Mouse (Mus musculus): ENCODE data around the gene Tekt3.

Tekt3 gene

DNA sequence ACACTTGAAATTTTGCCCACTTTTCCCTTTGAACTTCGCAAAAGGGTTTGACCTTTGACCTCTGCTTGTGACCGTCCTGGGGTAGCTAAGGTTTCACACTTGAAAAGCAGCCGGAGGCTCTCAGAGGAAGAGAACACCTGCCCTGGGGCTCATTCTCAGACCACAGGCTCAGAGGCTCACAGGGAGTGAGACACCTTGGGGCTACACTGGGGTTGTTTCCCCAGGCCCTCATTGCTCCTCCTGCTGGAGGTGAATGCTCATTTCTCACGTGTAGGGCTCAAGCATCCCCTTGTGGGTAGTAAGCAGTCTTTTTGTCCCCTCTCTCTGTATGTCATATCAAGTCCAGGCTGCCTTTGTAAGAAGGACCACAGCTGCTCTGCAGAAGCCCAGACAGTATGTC is 62.9 kb downstream of the Tekt3 start:
- DNase-seq (ENCODE audit: low spot score in 2 of 2): no peak

DNA sequence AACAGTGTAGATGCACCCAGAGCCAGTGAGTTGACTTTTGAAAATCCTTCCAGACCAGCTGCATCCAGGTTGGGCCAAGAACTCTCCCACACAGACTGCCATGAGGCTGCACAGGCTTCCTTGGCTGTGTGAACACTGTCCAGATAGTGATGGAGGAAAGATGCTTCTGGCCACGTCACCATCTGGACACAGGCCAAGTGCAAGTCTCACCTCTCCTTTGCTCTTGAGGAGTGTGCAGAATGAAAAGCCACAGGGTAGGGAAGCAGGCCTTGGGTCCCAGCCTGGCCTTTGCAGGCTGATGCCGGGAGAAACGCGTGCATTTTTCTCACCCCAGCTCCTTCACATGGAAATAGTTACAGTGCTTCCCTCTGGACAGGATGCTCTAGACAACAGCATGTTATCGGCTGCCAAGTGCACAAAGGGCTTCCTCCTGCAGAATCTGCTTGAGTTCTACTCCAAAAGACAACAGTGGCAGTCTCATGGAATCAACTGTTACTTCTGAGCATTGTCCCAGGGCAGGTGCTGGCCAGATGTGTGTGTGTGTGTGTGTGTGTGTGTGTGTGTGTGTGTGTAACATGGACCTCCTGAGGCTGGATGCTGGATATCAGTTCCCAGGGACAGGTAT is 64.5 kb downstream of the Tekt3 start:
- peak in 1 of 2 experiments; percentile 75 for DNase-seq (ENCODE audit: low spot score in 2 of 2)

DNA sequence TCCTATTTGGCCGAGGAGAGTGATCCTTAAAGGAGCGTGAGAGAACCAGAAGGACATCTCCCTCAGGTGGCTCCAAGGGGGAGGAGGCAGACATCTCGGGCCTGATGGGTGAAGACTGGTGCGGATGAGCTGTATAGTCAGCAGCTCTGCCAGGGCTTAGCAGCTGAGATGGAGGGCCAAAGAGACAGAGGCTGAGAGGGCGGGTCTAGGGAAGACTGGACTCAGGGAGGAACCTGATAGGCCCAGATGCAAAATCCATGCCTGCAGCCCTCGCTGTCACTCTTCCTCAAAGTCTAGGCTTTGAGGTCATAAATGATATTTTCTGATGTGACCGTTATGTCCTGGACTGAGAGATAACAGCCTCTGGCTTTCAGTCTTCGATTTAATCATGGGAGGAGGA is 65.5 kb downstream of the Tekt3 start:
- DNase-seq (ENCODE audit: low spot score in 2 of 2): no peak

DNA sequence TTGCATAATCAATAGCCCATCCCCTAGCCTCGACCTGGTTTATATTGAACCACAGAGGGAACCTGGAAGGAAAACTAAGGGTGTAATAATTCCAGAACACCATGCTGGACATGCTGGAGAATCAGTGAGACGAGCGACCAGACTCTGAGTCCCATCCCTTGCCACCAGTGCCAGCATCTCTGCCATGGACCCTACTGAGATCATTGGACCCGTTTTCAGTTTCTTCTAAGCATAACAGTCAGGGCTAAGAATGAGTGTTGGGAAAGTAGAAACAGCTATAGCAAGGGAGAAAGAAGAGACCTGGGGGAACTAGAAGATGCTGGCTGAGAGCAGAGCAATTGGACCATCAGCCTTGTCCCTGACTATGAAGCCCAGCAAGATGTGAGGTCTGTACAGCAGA is 66.1 kb downstream of the Tekt3 start:
- DNase-seq (ENCODE audit: low spot score in 2 of 2): no peak

DNA sequence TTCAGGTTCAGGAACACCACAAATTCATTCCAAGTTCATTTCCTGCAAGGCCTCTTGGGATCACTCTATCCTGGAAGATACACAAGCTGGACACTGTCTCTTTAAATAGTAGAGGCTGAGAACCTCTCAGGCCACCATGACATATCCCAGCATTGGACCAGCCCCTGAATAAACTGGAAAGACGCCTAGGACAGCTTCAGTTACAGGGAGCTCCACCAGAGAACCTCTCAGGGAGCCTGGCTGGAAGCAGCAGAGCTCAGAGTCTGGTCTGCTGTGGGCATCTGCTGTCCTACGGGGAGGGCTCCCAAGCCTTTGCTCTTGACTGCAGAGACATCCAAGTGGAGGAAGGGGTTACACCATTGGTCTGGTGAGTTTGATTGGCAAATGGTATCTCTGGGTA is 67.3 kb downstream of the Tekt3 start, which contains the start of gene Pmp22:
Pmp22 (plus strand) TSS at position 199 of the 400 bp plus-strand sequence.
- no peak for DNase-seq (ENCODE audit: low spot score in 2 of 2)

DNA sequence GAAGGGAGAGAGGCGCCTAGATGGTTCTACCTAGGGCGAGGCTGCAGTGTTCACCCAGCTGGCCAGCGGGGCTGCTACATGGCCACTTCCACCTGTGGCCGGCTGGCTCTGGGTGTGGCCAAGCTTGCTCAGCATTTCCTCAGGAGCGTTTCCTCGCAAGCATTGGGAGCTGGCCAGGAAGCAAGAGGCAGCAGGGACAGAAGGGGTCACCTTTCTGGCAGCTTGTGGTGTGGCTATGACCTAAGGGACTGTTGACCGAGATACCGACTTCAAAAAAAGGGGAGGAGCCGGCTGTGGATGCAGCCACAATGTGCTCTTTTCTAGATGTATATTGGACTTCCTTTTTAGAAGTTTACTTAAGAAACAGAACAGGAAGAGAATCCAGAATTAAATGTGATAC is 67.9 kb downstream of the Tekt3 start:
- DNase-seq (ENCODE audit: low spot score in 2 of 2): no peak

DNA sequence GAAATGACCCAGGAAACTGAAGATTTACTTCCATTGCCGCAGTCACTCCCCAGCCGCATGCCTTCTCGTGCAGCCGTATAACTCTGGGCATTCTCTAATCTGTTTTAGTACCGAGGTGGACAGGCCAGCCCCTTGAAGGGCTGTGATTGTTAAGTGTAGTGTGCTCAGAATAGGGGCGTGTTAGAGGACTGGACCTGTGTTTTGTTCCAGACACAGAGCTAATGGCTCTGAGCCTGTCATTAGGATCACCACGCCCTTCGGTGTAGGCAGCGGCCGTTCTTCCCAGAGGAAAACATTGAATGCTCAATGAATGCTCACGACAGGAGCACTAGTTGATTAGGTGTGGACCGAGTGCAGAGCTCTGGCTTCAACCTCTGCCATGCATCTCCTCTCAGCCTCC is 68.4 kb downstream of the Tekt3 start:
- DNase-seq (ENCODE audit: low spot score in 2 of 2): no peak

DNA sequence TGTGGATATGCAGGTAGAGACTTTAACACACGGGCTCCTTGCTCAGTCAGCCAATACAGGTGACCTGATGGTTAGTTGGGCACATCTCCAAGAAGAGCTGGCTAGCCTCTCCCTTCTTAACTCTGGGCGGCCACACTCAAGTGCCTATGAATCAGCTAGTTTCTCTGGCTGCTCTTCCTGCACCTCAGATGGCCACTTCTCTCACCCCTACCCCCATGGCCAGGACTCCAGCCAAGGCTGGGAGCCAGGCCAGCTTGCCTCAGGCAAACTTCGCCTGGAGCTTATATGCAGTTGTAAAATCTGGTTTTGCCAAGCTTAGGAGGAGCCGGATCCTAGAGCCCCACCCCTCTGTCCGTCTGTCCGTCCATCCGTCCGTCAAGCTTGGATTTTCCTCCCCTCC is 69.0 kb downstream of the Tekt3 start:
- DNase-seq (ENCODE audit: low spot score in 2 of 2): peak; percentile 74 to 78

DNA sequence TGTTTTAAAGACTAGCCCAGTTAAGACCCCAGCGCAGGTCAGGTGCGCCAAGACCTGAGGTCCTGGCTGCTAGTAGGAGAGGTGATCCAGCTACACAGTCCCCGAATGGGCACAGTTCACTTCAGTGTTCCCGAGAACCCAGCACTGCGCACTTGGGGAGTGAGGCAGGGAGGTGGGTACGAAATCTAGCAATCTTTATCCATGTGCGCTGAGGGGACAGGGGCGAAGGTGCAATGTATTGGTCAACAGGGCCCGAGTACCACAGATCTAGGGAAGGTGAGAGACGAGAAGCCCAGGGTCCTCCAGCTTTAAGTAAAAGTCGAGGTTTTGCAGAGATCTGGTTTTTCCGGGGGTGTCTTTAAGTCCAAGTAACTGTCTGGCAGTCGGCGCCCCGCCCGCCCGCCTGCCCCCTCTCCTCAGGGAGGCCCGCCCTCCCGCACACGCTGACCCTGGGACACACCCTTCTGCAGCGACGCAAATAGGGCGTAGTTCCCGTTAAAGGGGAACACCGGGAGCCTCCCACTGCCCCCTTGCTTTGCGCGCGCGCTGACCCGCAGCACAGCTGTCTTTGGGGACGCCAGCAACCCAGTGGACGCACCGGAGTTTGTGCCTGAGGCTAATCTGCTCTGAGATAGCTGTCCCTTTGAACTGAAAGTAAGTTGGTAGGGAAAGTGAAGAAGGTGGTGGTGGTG is 69.7 kb downstream of the Tekt3 start:
- DNase-seq (ENCODE audit: low spot score in 2 of 2): peak; percentile 70 to 79

DNA sequence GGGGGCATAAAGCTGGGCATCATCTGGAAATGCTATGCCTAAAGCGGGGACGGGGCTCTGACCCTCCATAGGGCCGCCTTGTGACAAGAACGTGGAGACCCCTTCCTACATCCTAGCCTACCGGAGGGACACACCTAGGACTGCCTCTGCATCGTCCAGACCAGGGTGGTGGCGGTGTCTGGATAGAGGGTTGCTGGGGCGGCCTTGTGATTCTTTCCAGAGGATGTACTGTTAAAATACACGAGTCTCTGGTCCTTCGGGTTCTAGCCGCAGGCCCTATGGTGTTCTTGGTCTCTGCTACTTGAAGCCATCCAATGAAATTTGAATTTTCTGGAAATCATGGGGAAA is 70.2 kb downstream of the Tekt3 start:
- DNase-seq (ENCODE audit: low spot score in 2 of 2): no peak

DNA sequence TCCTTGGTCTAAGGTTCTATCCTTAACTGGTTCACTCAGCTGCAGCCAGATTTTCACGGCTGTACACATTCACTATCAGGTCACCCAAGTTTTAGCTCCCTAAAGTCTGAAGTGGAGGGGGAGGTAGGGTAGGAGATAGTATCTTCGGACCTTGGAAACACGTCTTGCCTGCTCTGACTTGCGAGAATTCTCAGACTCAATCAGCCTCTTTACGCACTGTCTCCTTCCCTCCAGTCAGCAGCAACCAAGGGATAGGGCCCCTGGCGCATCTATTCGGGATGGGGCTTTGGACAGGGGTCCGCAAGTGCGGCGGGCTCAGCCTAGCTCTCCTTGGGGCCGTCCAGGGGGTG is 70.7 kb downstream of the Tekt3 start:
- no peak for DNase-seq (ENCODE audit: low spot score in 2 of 2)

DNA sequence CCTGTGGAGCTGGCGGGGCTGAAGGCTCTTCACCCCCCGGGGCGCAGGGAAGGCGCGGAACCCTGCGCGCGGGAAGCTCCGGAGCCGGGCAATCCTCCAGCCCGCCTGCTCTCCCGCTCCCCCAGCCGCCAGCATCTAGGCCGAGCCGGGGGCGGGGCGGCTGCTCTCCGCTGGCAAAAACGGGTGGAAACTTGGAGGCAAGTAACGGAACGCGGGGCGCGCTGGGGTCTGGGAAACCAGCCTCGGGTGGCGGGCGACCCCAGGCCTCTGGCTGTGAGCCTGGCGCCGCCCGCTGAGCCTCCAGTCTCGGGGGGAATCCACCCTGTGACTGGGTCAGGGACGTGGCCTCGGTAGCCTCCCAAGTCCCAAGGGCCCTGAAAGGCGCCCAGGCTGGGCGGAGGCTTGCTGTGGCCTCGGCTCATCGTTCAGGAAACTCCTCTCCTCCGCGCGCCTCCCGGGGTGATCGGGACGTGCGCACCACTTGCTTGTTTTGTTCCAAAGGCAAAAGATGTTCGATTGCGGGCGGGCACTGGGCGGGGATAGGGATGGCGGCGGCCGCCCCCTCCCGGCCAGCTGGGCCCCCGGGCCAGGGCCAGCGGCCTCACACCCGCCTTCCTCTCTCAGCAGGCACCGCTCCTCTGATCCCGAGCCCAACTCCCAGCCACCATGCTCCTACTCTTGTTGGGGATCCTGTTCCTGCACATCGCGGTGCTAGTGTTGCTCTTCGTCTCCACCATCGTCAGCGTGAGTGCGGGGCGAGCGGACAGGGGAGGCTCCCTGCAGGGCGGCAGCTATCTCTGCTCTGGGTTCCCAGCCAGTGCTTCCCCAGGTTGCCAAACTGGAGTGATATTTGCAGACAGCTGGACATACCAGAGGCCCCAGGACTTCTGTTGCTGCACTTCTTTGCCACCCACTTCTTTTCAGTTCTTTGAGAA is 71.3 kb downstream of the Tekt3 start:
- DNase-seq (ENCODE audit: low spot score in 2 of 2): peak; percentile 83 to 84

DNA sequence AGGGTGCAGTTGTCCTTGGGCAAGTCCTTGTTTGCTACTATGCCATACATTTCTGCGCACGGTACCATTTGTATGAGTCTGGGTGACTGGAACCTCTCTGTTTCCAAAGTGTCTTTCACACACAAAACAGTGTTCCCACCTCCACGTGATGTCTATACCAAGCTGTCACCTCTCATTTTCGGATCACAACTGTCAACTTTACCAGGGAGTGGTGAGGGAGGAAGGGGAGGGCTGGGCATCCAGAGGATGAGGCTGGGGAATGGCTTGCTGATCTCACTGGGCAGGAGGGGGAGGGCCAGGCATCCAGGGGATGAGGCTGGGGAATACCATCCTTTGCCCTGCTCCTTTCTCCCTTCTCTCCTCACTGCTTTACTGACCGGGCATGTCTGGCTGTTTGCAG is 72.6 kb downstream of the Tekt3 start:
- no peak for DNase-seq (ENCODE audit: low spot score in 2 of 2)

DNA sequence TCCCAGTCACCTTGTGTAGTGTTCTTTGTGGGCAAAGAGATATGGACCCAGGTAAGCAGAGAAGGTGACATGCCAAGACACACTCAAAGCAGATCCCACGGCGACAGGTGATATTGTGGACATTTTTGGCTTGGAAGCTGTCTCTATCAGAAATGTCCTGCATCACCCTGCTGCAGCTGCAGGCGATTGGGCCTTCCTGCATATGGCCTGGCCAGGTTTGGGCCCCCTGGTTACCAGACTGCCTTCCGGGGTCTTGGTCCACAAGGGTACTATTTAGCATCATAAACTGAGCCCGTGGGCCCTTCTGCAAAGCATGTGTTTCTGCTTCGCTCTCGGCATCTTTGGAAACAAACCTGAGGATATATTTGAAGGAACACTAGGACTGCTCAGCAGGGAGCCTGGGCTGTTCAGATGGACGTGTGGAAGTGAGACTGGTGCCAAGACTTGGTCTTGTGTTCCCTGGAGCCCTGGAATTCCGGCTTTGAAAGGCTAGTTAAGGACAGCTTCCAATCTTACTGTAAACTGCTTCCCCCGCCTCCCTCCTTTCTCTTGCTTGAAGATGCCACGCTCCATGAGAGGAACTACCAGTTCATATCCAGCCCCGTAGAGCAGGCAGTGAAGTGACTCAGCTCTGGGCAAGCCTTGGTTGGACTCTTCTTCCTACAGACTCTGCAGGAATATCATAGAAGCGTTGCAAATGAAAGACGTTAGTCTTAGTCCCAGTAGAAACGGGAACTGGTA is 73.5 kb downstream of the Tekt3 start:
- no peak for DNase-seq (ENCODE audit: low spot score in 2 of 2)

DNA sequence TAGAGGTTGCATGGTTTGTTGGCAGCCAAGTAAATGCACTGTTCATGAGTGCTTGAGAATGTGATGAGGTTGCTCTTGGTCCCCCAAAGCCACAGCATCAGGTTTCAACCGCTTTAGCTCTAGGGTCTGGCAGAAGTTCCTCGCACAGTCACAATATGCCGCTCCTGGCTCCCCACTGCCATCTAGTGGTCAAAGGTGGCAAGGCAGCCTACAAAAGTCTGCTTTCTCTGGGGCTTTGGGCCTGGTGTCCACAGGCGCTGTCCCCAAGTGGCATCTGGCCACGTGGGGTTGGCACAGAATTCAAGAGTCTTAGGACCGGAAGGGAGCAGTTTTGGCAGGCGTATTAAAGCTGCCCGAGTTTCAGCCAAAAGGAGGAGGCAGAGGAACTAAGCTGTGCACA is 74.2 kb downstream of the Tekt3 start:
- DNase-seq (ENCODE audit: low spot score in 2 of 2): peak; percentile 85 to 95

DNA sequence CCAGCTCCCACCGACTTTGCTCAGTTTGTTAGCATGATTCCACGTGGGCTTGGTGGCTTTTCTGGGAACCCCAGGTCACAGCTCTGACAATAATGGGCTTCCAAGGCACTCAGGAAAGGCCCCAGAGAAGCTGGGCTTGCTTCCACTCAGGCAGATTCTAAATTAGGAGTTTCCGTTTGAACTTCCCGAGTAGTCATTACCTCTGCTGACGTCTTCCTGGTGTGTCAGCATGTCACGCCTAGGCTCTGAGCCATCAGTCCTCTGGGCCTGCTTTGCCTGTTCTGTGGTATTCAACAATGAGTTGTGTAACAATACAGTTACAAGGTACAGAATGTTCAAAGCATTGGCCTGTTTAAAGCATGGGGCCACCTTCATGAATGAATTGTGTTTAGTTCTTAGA is 74.8 kb downstream of the Tekt3 start:
- DNase-seq (ENCODE audit: low spot score in 2 of 2): no peak

DNA sequence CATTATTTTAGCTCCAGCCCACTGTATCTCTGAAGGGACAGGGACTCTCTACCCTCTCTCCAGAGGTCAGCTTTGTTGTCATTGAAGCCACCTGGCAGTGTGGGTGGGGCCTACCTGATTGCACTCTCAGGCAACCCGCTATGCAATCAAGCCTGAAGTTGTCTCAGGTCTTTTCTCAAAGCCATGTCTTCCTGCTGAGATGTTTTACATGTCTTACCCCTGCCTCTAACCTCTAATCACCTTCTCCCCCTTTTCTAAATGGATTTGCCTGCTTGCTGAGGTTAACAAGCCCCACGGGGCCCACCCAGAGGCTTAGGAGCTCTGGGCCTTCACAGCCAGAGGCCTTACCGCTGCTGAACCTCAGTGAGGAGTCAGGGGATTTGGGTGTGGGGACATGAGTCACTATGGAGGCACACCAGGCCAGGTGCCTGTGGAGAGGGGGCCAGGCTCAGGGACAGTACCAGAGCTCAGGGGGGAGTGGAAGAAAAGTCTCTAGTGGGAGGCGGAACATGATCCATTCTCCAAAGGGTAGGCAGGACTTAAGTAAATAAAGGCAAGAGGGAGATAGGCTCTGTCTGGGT is 75.5 kb downstream of the Tekt3 start:
- DNase-seq (ENCODE audit: low spot score in 2 of 2): no peak

DNA sequence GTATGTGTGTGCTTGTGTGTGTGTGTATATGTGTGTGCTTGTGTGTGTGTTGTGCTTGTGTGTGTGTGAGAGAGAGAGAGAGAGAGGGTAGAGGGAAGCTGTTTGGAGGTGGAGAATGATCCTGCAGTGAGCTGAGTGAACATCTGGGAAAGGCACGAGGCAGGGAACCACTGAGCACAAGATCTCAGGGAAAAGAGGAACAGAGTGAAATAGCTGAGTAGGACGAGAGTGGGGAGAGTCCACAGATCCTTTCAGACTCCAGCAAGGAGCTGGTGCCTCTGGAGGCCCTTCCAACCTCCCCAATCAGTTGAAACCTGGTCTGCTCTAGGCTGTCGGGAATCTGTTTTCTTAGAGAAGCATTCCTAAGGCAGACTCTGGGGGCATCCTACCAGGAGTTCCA is 77.3 kb downstream of the Tekt3 start:
- DNase-seq (ENCODE audit: low spot score in 2 of 2): no peak

DNA sequence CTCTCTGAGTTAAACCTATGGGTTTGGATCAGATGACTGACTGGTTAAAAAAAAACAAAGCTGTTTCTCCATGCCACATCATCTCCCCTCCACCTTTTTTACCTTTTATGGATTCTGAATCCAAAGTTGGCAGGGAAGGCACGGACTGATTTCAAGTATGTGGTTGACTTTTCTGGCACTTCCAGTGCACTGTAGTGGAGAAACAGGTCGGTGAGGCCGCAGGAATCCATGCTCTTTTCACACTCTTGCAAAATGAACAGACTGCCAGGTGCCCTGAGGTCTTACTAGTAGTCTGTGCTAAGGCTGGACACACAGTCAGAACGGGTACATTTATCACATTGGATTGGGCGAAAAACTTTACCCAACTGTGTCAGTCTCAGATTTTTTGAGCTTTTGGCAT is 80.9 kb downstream of the Tekt3 start:
- no peak for DNase-seq (ENCODE audit: low spot score in 2 of 2)

DNA sequence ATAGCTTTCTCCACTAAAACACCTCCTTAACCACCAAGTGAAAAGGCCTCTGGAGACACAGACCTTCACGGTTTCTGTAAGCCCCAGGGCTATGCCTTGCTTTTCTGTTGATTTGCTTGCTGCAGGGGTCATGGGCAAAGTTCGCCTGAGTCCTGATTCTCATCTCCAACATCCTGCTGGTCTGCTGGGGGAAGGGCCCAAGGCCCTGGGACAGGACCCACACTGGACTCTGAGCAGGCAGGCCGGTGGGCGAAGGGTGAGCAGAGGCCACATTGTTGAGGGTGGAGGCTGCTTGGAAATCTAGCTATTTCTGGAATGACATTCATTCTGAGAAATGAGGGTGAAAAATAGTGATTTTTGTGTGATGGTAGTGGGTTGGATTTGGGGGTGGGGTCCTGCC is 81.4 kb downstream of the Tekt3 start:
- no peak for DNase-seq (ENCODE audit: low spot score in 2 of 2)

DNA sequence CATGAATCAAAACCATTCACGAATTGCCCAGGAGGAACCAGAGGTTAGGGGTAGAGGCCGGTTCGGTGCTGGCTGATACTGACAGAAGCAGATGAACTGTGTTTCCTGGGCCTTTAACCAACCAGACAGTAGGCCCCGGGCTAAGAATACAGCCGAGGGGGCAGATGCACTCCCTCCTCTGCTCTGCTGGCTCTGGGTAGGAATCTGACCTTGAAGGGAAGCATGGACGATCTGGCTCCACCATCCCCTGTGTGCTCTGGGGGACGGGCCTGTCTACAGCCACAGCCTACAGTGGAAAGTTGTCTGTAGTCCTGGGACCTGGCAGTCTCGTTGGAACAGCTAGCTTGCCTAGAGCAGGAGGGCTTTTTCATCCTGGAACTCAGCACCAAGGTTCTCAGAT is 82.0 kb downstream of the Tekt3 start:
- peak in 1 of 2 experiments; percentile 42 for DNase-seq (ENCODE audit: low spot score in 2 of 2)

Data from urinary bladder, postnatal 4 days (tissue).